Comparison of ENCODE assay signal across 11 mouse cellular contexts in the genomic region with DNA sequence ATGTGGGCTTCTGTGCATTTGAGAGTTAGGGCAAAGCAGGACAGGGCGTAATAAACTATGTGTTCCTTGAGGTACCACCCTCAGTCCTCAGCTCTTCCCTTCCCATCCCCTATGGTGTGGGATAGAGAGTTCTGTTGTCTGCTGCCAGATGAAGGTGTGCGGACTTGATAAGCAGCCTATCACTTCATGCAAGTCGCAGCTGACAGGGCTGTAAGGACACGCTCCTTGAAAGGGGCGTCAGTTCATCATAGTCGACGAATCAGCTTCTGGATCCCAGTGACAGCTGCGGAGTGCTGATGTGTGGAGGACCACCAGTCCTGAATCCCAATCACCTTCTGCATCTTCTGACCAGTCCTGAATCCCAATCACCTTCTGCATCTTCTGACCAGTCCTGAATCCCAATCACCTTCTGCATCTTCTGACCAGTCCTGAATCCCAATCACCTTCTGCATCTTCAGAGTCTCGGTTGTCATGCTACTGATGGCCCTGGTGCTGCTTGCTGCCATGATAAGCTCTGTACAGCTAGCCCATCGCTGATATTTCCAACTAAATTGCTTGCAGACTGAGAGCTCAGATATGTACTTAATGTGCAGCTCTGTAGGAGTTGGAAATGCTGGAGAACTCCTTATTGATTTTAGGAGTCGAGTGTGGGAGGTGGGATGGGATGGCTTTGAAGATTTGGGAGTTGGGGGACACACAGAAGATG. TPM values are rescaled to one million over a fixed set of nuclear protein-coding genes. Genes with fewer than 3 reads are reported as not detected.
A peak's percentile ranks its signal among the peaks of the same experiment; 100 is the strongest.
DNase-seq lines count a peak whose midpoint lies in the region; ATAC-seq and TF ChIP-seq lines count a peak whose summit lies in the region.
"Had no signal": no experiment of that assay in that cellular context is flagged by ENCODE, and none has a peak within 500 bp of the region (broad histone marks: within the 10 kb centered on the region; RNA-seq: fewer than 3 reads in every experiment).

No protein-coding gene starts in this region.

- WGBS in heart, embryonic 11.5 days (ENCODE audit: insufficient replicate concordance), result 49% methylated on average over 11 of the region's 11 CpGs
- 83% methylated on average over 11 of the region's 11 CpGs for WGBS in midbrain, embryonic 11.5 days
- whole genome bisulfite sequencing in midbrain, embryonic 13.5 days, result 87% methylated on average over 11 of the region's 11 CpGs
- 88% methylated on average over 11 of the region's 11 CpGs for WGBS in cerebellum, adult 2 months

- ATAC-seq in heart, embryonic 11.5 days (replicated peaks; ENCODE audit: insufficient number of reproducible peaks, low FRiP score, low TSS enrichment), result peak; percentile 79
- ATAC-seq in midbrain, embryonic 11.5 days (ENCODE audit: low FRiP score), result peak; percentile 27; the same call in 1 of the 2 replicates
- ATAC-seq in midbrain, embryonic 13.5 days, result no peak
- peak; percentile 85 for ATAC-seq in erythroid progenitor cell, adult 5-6 weeks (replicated peaks; ENCODE audit: low FRiP score, poor library complexity, severe bottlenecking)

- no peak for TF ChIP-seq CTCF in cerebellum, adult 2 months (IDR thresholded peaks at IDR 0.05; ENCODE audit: borderline replicate concordance, insufficient read depth, low read depth, low read length)

- H3K9me3 ChIP-seq in heart, embryonic 11.5 days (replicated peaks; ENCODE audit: control insufficient read depth, low read length), result no peaks in the 10 kb centered on the region
- H3K9me3 ChIP-seq in midbrain, embryonic 11.5 days (ENCODE audit: control insufficient read depth, low read length), result no peaks in the 10 kb centered on the region
- H3K9me3 ChIP-seq in midbrain, embryonic 13.5 days, result no peaks in the 10 kb centered on the region
- H3K9me3 ChIP-seq: midbrain, embryonic 12.5 days had no signal

- no peaks in the 10 kb centered on the region; the same call in 1 of the 2 replicates for H3K27me3 ChIP-seq in heart, embryonic 11.5 days (ENCODE audit: control insufficient read depth, insufficient read depth, low read length)
- no peaks in the 10 kb centered on the region; the same call in 1 of the 2 replicates for H3K27me3 ChIP-seq in midbrain, embryonic 11.5 days (ENCODE audit: control insufficient read depth, insufficient read depth, low read length)
- H3K27me3 ChIP-seq in midbrain, embryonic 13.5 days, result no peaks in the 10 kb centered on the region
- H3K27me3 ChIP-seq in cerebellum, adult 2 months (ENCODE audit: control insufficient read depth, insufficient read depth, low read length), result no peaks in the 10 kb centered on the region
- H3K27me3 ChIP-seq: midbrain, embryonic 12.5 days had no signal

- no peak overlapping the region for H3K27ac ChIP-seq in heart, embryonic 11.5 days (ENCODE audit: low read depth, low read length)
- no peak overlapping the region for H3K27ac ChIP-seq in midbrain, embryonic 11.5 days (ENCODE audit: low read depth, low read length)
- H3K27ac ChIP-seq in midbrain, embryonic 13.5 days, result no peak overlapping the region
- no peak overlapping the region for H3K27ac ChIP-seq in cerebellum, adult 2 months (ENCODE audit: insufficient read depth, low read length)
- H3K27ac ChIP-seq: midbrain, embryonic 12.5 days had no signal

- intact Hi-C loops in heart, postnatal 14 days (cut with DNase I), result no loop called here

- no peak overlapping the region for H3K9ac ChIP-seq in heart, embryonic 11.5 days (ENCODE audit: low read depth, low read length)
- H3K9ac ChIP-seq in midbrain, embryonic 11.5 days (ENCODE audit: low read length), result no peak overlapping the region
- no peak overlapping the region for H3K9ac ChIP-seq in midbrain, embryonic 13.5 days (replicated peaks)
- H3K9ac ChIP-seq: midbrain, embryonic 12.5 days had no signal

- no peak overlapping the region for H3K4me3 ChIP-seq in heart, embryonic 11.5 days (ENCODE audit: low read depth, low read length)
- H3K4me3 ChIP-seq in midbrain, embryonic 11.5 days (ENCODE audit: low read depth, low read length), result no peak overlapping the region
- no peak overlapping the region for H3K4me3 ChIP-seq in midbrain, embryonic 13.5 days (replicated peaks)
- no peak overlapping the region for H3K4me3 ChIP-seq in cerebellum, adult 2 months (replicated peaks; ENCODE audit: insufficient read depth, low read depth, low read length)
- H3K4me3 ChIP-seq: midbrain, embryonic 12.5 days had no signal

- DNase-seq in heart, postnatal 14 days, result no peak
- DNase-seq in midbrain, embryonic 11.5 days (ENCODE audit: low spot score, missing footprints), result no peak
- DNase-seq in spleen, postnatal 10 days (ENCODE audit: low spot score in 2 of 2), result peak; percentile 63 to 89
- DNase-seq in cerebellum, adult 2 months, result no peak
- DNase-seq in gastrocnemius, adult 8-10 months (ENCODE audit: low spot score in 2 of 2), result no peak
- DNase-seq: kidney, adult 9 months; thymus, postnatal 14 days had no signal

- peaks cover 13% of the 10 kb centered on the region for H3K4me1 ChIP-seq in heart, embryonic 11.5 days (ENCODE audit: control insufficient read depth, insufficient read depth, low read length)
- no peaks in the 10 kb centered on the region for H3K4me1 ChIP-seq in midbrain, embryonic 11.5 days (ENCODE audit: control insufficient read depth, insufficient read depth, low read length)
- H3K4me1 ChIP-seq in midbrain, embryonic 13.5 days (replicated peaks), result no peaks in the 10 kb centered on the region
- no peaks in the 10 kb centered on the region for H3K4me1 ChIP-seq in cerebellum, adult 2 months (ENCODE audit: control insufficient read depth, insufficient read depth, low read length)
- H3K4me1 ChIP-seq: midbrain, embryonic 12.5 days had no signal

- H3K4me2 ChIP-seq in heart, embryonic 11.5 days, result no peak overlapping the region
- H3K4me2 ChIP-seq in midbrain, embryonic 11.5 days, result no peak overlapping the region
- no peak overlapping the region for H3K4me2 ChIP-seq in midbrain, embryonic 13.5 days (replicated peaks)
- H3K4me2 ChIP-seq: midbrain, embryonic 12.5 days had no signal

- TF ChIP-seq POLR2A in cerebellum, adult 2 months (IDR thresholded peaks at IDR 0.05; ENCODE audit: borderline replicate concordance, insufficient read depth, low read length), result no peak

- H3K36me3 ChIP-seq in heart, embryonic 11.5 days (ENCODE audit: control insufficient read depth, insufficient read depth, low read length), result no peaks in the 10 kb centered on the region
- no peaks in the 10 kb centered on the region for H3K36me3 ChIP-seq in midbrain, embryonic 11.5 days (ENCODE audit: control insufficient read depth, insufficient read depth, low read length)
- no peaks in the 10 kb centered on the region for H3K36me3 ChIP-seq in midbrain, embryonic 13.5 days
- H3K36me3 ChIP-seq: midbrain, embryonic 12.5 days had no signal

RNA-seq across cellular contexts. Expression of a gene that starts 59.9 kb away (rescaled TPM):
- polyA plus RNA-seq in heart, embryonic 11.5 days (2014; fragmentation: Nextera tagmentation; extraction: Ambion mirVana), result 9.4 and 10.7 TPM in 2 replicates
- 10 to 100 TPM; 16.4 to 17.1 TPM for total RNA-seq in heart, postnatal 14 days (2021)
- 19.1 and 19.6 TPM in 2 replicates for polyA plus RNA-seq in midbrain, embryonic 11.5 days (2014; fragmentation: Nextera tagmentation; extraction: Ambion mirVana)
- 36.5 and 40.0 TPM in 2 replicates for polyA plus RNA-seq in midbrain, embryonic 13.5 days (2015; fragmentation: Nextera tagmentation; extraction: Ambion mirVana)
- 20.5 and 20.9 TPM in 2 replicates for total RNA-seq in erythroid progenitor cell, adult 5-6 weeks (2015; ENCODE audit: low replicate concordance)
- 5.7 and 9.6 TPM in 2 replicates for total RNA-seq in erythroid progenitor cell, adult 5-6 weeks (2017; ENCODE audit: low replicate concordance)
- 92.3 and 97.5 TPM in 2 replicates for polyA plus RNA-seq in cerebellum, adult 2 months (2012; rRNA removed)
- 1 to 10 TPM; 1.3 to 3.7 (median 2.4) TPM for total RNA-seq in gastrocnemius, adult 8-10 months (2022)

Comparison
In these comparisons a context has a peak if more than half of its experiments do, and no peak if none do; other contexts are left out.
1. DNase-seq: peak in spleen, postnatal 10 days (2 of 2); none in heart, postnatal 14 days (0 of 2), midbrain, embryonic 11.5 days (single experiment), cerebellum, adult 2 months (0 of 2) and gastrocnemius, adult 8-10 months (0 of 2).